Mouse (Mus musculus) kidney, adult 2 months (tissue): ENCODE measurements around the gene Kcna6.

Experiments
- CTCF ChIP-seq: fragments of 200-500 bp; conservative IDR thresholded peaks from 2 replicates; pipeline ENCODE4 v1.5.1; 2011; ENCODE audit warnings: low read depth, mild to moderate bottlenecking, control low read depth, low read length, moderate library complexity, mixed read lengths; ENCODE audit not compliant: insufficient read depth, insufficient read length
- POLR2A ChIP-seq: fragments of 200-500 bp; IDR thresholded peaks from one replicate; pipeline ENCODE4 v1.6.1; 2011; ENCODE audit warnings: low read depth, low read length, control low read depth

DNA sequence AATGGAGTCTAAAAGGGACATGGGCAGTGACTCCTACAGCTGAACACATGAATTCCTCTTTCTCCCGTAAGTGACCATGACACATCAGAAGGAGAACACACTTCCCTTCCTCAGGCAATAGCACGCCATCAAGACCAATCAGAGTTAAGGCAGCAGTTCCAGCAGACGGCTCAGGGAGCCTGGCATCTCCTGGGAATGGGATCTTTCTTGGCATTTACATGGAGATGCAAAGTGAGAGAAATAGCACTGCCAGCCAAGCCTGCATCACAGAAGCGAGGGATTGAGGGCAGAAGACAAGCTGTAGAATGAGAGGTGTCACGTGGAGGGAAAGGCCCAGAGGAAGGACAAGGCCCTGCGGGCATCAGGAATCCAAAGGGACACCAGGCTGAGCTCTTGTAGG is 7.8 kb downstream of the Kcna6 start:
- TF ChIP-seq CTCF (no peak), POLR2A (no peak)
